Mouse (Mus musculus): ENCODE results near the gene Msh3. TPM values are rescaled to one million over a fixed set of nuclear protein-coding genes. Genes with fewer than 3 reads are reported as not detected.
"Not testable (repeated sequence)": the region's sequence is repeated elsewhere in the genome, so short reads cannot be mapped to it uniquely, and the experiment has no call there.

Gene Msh3
- 31.5 and 33.7 TPM in 2 replicates for polyA plus RNA-seq (2016; fragmentation: Nextera tagmentation; extraction: Ambion mirVana)

GRCm38 (mm10) chr13:92354456-92355271, at the start of gene Msh3, which contains the start of gene Dhfr:
Msh3 (minus strand) TSS chr13:92355003.
Dhfr (plus strand) TSS chr13:92354726.
- Histone ChIP-seq H3K4me3 (peak within 1 kb of the TSS; percentile 71), H3K4me2 (replicated peaks) (peak within 1 kb of the TSS; percentile 91), H3K27me3 (no peaks in the 10 kb centered on the region), H3K9ac (replicated peaks) (peak within 1 kb of the TSS; percentile 72), H3K36me3 (0 out of 2 replicates have a peak, but pooled peaks cover 6% of the 10 kb centered on the region), H3K27ac (replicated peaks) (peak within 1 kb of the TSS; percentile 90), H3K4me1 (peaks cover 21% of the 10 kb centered on the region), H3K9me3 (no peaks in the 10 kb centered on the region)
- WGBS = under 1% methylated on average over 76 of the region's 76 CpGs
- peak; percentile 97 for ATAC-seq (ENCODE audit: low FRiP score, low read depth)

GRCm38 (mm10) chr13:92403496-92403895, 48.7 kb upstream of the Msh3 start:
- H3K9me3 ChIP-seq = no peaks in the 10 kb centered on the region
- no peak overlapping the region for H3K27ac ChIP-seq (replicated peaks)
- H3K4me3 ChIP-seq = no peak overlapping the region
- no peaks in the 10 kb centered on the region for H3K36me3 ChIP-seq
- no peaks in the 10 kb centered on the region for H3K27me3 ChIP-seq
- H3K4me1 ChIP-seq = no peaks in the 10 kb centered on the region
- H3K9ac ChIP-seq (replicated peaks) = no peak overlapping the region
- H3K4me2 ChIP-seq (replicated peaks) = no peak overlapping the region
- 85% methylated on average over 3 of the region's 3 CpGs for WGBS
- ATAC-seq (ENCODE audit: low FRiP score, low read depth) = no peak

- H3K27me3 ChIP-seq = no peaks in the 10 kb centered on the region
- no peak overlapping the region for H3K27ac ChIP-seq (replicated peaks)
- WGBS = 65% methylated on average over 2 of the region's 2 CpGs
- H3K4me2 ChIP-seq (replicated peaks) = no peak overlapping the region
- no peak overlapping the region for H3K4me3 ChIP-seq
- H3K36me3 ChIP-seq = no peaks in the 10 kb centered on the region
- H3K9ac ChIP-seq (replicated peaks) = no peak overlapping the region
- ATAC-seq (ENCODE audit: low FRiP score, low read depth) = no peak
- H3K9me3 ChIP-seq = no peaks in the 10 kb centered on the region
- H3K4me1 ChIP-seq = no peaks in the 10 kb centered on the region
Observed at GRCm38 (mm10) chr13:92402063-92402462, 47.3 kb upstream of the Msh3 start.

- ATAC-seq (ENCODE audit: low FRiP score, low read depth) = no peak
- Histone ChIP-seq H3K4me3 (no peak overlapping the region), H3K27me3 (no peaks in the 10 kb centered on the region), H3K4me2 (replicated peaks) (no peak overlapping the region), H3K4me1 (no peaks in the 10 kb centered on the region), H3K36me3 (no peaks in the 10 kb centered on the region), H3K27ac (replicated peaks) (no peak overlapping the region), H3K9ac (replicated peaks) (no peak overlapping the region), H3K9me3 (no peaks in the 10 kb centered on the region)
- WGBS = 78% methylated on average over 11 of the region's 11 CpGs
Observed at GRCm38 (mm10) chr13:92398491-92399384, 43.9 kb upstream of the Msh3 start.

GRCm38 (mm10) chr13:92393047-92393661, 38.4 kb upstream of the Msh3 start:
- H3K36me3 ChIP-seq = no peaks in the 10 kb centered on the region
- H3K4me1 ChIP-seq = no peaks in the 10 kb centered on the region
- no peak overlapping the region for H3K4me3 ChIP-seq
- no peak overlapping the region for H3K9ac ChIP-seq (replicated peaks)
- H3K27me3 ChIP-seq = no peaks in the 10 kb centered on the region
- no peak overlapping the region for H3K4me2 ChIP-seq (replicated peaks)
- no peaks in the 10 kb centered on the region for H3K9me3 ChIP-seq
- WGBS = 87% methylated on average over 12 of the region's 12 CpGs
- no peak overlapping the region for H3K27ac ChIP-seq (replicated peaks)
- ATAC-seq (ENCODE audit: low FRiP score, low read depth) = no peak

- Histone ChIP-seq H3K9me3 (no peaks in the 10 kb centered on the region), H3K4me1 (no peaks in the 10 kb centered on the region), H3K4me3 (no peak overlapping the region), H3K9ac (replicated peaks) (no peak overlapping the region), H3K4me2 (replicated peaks) (no peak overlapping the region), H3K27ac (replicated peaks) (no peak overlapping the region), H3K36me3 (peaks cover 18% of the 10 kb centered on the region; the same call in 1 of the 2 replicates), H3K27me3 (no peaks in the 10 kb centered on the region)
- WGBS = 78% methylated on average over 3 of the region's 3 CpGs
- no peak for ATAC-seq (ENCODE audit: low FRiP score, low read depth)
Observed at GRCm38 (mm10) chr13:92387367-92387766, 32.6 kb upstream of the Msh3 start.

- not testable (repeated sequence) for ATAC-seq (ENCODE audit: low FRiP score, low read depth); H3K4me3 ChIP-seq; H3K9me3 ChIP-seq; H3K27ac ChIP-seq (replicated peaks); H3K4me1 ChIP-seq; H3K27me3 ChIP-seq; H3K9ac ChIP-seq (replicated peaks); H3K4me2 ChIP-seq (replicated peaks)
- 96% methylated on average over 6 of the region's 6 CpGs for WGBS
- peaks cover 33% of the 10 kb centered on the region for H3K36me3 ChIP-seq
Observed at GRCm38 (mm10) chr13:92371466-92371865, 16.7 kb upstream of the Msh3 start.

- Histone ChIP-seq H3K27ac (replicated peaks) (no peak overlapping the region), H3K9me3 (no peaks in the 10 kb centered on the region), H3K27me3 (no peaks in the 10 kb centered on the region), H3K36me3 (peaks cover 33% of the 10 kb centered on the region), H3K4me2 (replicated peaks) (no peak overlapping the region), H3K4me1 (no peaks in the 10 kb centered on the region), H3K9ac (replicated peaks) (no peak overlapping the region), H3K4me3 (no peak overlapping the region)
- WGBS = 91% methylated on average over 3 of the region's 3 CpGs
- ATAC-seq (ENCODE audit: low FRiP score, low read depth) = no peak
Observed at GRCm38 (mm10) chr13:92370811-92371210, 16.0 kb upstream of the Msh3 start.

GRCm38 (mm10) chr13:92365312-92365711, 10.5 kb upstream of the Msh3 start:
- no peak overlapping the region for H3K27ac ChIP-seq (replicated peaks)
- H3K9ac ChIP-seq (replicated peaks) = no peak overlapping the region
- H3K4me3 ChIP-seq = no peak overlapping the region
- ATAC-seq (ENCODE audit: low FRiP score, low read depth) = no peak
- no peaks in the 10 kb centered on the region for H3K9me3 ChIP-seq
- H3K4me1 ChIP-seq = no peaks in the 10 kb centered on the region
- WGBS = 77% methylated on average over 4 of the region's 4 CpGs
- no peaks in the 10 kb centered on the region for H3K27me3 ChIP-seq
- H3K4me2 ChIP-seq (replicated peaks) = no peak overlapping the region
- peaks cover 32% of the 10 kb centered on the region for H3K36me3 ChIP-seq

- peaks cover 10% of the 10 kb centered on the region; the same call in 1 of the 2 replicates for H3K36me3 ChIP-seq
- no peak overlapping the region for H3K4me3 ChIP-seq
- no peaks in the 10 kb centered on the region for H3K27me3 ChIP-seq
- WGBS = 78% methylated on average over 2 of the region's 2 CpGs
- H3K9me3 ChIP-seq = no peaks in the 10 kb centered on the region
- H3K27ac ChIP-seq (replicated peaks) = no peak overlapping the region
- H3K9ac ChIP-seq (replicated peaks) = no peak overlapping the region
- ATAC-seq (ENCODE audit: low FRiP score, low read depth) = no peak
- no peak overlapping the region for H3K4me2 ChIP-seq (replicated peaks)
- H3K4me1 ChIP-seq = peaks cover 4% of the 10 kb centered on the region; the same call in 1 of the 2 replicates
Observed at GRCm38 (mm10) chr13:92361609-92362008, 6.8 kb upstream of the Msh3 start.

GRCm38 (mm10) chr13:92357644-92358043, 2.8 kb upstream of the Msh3 start:
- H3K27me3 ChIP-seq = no peaks in the 10 kb centered on the region
- no peak for ATAC-seq (ENCODE audit: low FRiP score, low read depth)

More at GRCm38 (mm10) chr13:92357644-92358043, 2.8 kb upstream of the Msh3 start:
- Histone ChIP-seq H3K4me1 (peaks cover 21% of the 10 kb centered on the region), H3K4me2 (replicated peaks) (no peak overlapping the region), H3K9me3 (no peaks in the 10 kb centered on the region), H3K36me3 (0 out of 2 replicates have a peak, but pooled peaks cover 10% of the 10 kb centered on the region), H3K27ac (replicated peaks) (no peak overlapping the region), H3K9ac (replicated peaks) (no peak overlapping the region), H3K4me3 (no peak overlapping the region)
- 71% methylated on average over 2 of the region's 2 CpGs for WGBS

Data from midbrain, embryonic 12.5 days (tissue).